Mouse (Mus musculus) frontal cortex, postnatal 10 days (tissue): Measurements from ENCODE around the gene Slc30a2.
"Not testable (repeated sequence)": the region's sequence is repeated elsewhere in the genome, so short reads cannot be mapped to it uniquely, and the experiment has no call there.

Experiments
- DNase-seq, 2 experiments: peaks; one replicate each; pipeline ENCODE4 v3.0.0; 2022; ENCODE audit warnings: low spot score in 2 of 2, mixed read lengths in 1 of 2

Slc30a2 gene

DNA sequence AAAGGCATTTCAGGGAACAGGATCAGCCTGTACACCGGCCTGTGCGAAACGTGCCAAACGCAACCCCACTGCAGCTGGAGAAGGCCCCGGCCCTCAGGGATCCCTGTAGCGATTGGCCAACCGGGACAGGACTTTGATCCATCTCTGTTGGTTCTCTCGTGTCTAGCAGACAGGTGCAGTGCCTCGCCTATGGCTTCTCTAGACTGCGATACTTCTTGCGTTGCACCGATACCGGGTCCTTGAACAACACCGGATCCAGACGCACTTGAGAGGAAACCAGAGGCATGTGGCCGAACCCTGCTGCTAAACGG, 14.4 kb downstream of the Slc30a2 start:
- DNase-seq = no peak

DNA sequence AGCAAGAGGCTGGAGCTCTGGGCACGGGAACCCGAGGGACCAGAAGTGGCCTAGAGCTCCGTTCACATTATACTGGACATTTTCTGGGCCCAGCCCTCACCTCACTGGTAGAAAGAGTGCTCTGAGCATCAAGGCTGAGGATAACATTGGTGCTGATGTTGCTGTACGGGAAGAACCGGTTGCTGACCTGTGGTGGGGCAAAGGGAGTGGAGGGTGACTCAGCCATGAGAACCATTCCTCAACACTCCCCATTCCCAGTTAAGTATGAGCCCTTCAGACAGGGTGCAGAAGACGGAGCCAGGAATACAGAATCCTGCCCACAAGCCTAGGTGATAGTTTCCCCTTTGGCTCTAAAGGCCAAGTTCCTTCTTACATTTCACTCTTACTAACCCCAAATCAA, 16.7 kb downstream of the Slc30a2 start:
- no peak for DNase-seq

DNA sequence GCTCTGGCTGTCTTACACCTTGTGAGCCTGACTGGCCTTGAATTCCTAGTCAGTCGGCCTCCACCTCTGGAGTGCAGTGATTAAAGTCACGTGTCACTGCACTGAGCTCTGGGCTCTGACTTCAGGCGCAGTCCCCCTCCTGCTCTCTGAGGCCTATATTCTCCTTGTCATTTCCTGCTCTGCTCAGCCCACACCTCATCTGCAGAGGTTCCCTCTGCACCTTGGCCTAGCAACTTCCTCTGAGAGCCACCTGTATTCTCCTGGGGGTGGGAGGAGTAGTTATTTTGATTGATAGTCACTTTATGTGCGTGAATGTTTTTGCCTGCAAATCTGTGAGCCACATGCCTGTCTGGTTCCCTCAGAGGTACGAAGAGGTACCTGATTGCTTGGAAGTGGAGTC, 18.2 kb downstream of the Slc30a2 start:
- DNase-seq = no peak

GRCm38 (mm10) chr4:134362124-134362523, 19.1 kb downstream of the Slc30a2 start:
- no peak for DNase-seq

DNA sequence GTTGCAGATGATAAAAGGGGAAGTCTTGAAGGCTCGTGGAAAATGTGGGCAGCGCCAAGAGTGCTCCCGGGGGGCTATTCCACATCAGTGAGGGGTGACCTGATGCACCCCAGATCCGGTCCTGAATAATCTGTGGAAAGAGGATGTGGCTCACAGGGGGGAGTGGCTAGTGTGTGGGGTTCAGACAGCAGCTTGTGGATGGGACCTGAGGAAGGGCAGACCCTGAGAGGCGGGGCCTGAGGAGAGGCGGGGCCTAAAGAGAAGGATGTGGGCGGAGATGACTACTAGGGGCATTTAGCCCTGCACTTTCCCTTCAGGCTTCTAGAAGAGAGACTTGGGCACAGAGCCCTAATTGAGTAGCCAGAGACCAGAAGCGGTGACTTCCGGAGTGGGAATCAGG, 19.6 kb downstream of the Slc30a2 start:
- DNase-seq = no peak

GRCm38 (mm10) chr4:134365280-134365679, 22.3 kb downstream of the Slc30a2 start:
- no peak for DNase-seq

- DNase-seq = peak in 1 of 2 experiments; percentile 58
Observed at GRCm38 (mm10) chr4:134370649-134371221, 27.8 kb downstream of the Slc30a2 start.

GRCm38 (mm10) chr4:134371316-134371855, 28.4 kb downstream of the Slc30a2 start:
- DNase-seq = no peak

DNA sequence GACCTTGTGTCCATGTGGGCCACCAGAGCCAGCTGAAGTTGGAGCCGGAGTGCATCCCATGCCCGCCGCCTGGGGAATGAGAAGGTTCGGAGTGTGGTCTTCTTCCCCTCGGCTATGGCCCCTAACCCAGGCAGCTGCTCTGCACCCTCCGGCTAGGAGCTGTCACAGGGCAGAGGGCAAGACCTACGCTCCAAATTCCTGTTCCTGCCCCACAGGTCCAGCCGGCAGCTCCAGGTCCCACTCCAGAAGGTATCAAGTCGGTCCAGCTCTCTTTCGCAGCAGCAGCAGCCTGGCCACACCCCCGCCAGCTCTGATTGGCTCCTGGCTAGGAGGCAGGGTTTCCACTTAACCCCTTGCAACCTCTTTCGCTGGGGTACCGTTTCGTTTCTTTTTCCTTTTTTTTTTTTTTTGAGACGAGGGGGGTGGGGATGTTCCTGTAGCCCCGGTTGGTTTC, 29.3 kb downstream of the Slc30a2 start:
- peak; percentile 68 to 79 for DNase-seq

- DNase-seq = no peak
Observed at GRCm38 (mm10) chr4:134373295-134373694, 30.3 kb downstream of the Slc30a2 start.

DNA sequence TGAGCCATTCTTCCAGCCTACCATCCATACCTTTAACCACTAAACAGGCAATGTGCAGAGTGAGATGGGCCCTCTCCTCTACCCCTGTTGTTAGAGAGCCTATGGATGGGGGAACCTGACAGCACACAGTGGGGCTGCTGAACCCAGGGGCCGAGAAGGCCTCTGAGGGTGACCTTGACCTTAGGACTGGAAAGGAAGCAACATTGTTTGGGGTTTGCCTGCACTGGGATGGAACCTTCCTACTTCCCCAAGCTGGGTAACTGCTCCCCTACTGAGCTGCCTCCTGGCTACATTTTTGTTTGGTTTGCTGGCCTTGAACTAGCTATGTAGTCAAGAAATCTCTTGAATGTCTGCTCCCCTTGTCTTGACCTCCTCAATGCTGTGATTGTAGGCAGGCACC, 31.3 kb downstream of the Slc30a2 start:
- DNase-seq = no peak

- DNase-seq = no peak
Observed at GRCm38 (mm10) chr4:134378089-134378615, 35.2 kb downstream of the Slc30a2 start.

- DNase-seq = no peak
Observed at GRCm38 (mm10) chr4:134379510-134379909, 36.5 kb downstream of the Slc30a2 start.

DNA sequence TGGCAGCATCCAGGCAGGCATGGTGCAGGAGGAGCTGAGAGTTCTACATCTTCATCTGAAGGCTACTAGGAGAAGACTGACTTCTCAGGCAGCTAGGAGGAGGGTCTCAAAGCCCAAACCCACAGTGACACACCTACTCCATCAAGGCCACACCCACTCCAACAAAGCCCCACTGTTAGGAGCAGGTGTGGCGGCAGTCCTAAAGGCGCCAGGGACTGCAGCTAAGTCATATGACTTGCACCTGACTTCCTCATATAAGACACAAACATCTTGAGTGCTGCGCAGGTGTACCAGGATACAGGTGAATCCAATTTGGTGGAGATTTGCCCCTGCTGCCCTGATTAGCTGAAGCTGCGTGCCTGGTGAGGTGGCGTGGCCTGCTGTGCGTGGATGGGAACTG, 40.8 kb downstream of the Slc30a2 start, which contains the start of gene Extl1:
Extl1 (minus strand) TSS at position 101 of the 400 bp plus-strand sequence.
- not testable (repeated sequence) for DNase-seq

DNA sequence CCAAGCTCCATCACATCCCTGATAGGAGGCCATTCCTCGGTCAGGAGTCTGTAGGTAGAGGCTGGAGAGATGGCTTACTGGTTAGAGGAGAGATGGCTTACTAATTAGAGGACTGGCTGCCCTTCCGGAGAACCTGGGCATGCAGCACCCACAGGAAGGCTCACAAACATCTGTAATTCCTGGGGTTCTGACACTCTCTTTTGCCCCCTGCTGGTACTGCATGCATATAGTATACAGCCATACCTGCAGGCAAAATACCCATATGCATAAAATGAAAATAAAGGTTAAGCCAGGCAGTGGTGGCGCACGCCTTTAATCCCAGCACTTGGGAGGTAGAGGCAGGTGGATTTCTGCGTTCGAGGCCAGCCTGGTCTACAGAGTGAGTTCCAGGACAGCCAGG, 44.3 kb downstream of the Slc30a2 start:
- DNase-seq = no peak

DNA sequence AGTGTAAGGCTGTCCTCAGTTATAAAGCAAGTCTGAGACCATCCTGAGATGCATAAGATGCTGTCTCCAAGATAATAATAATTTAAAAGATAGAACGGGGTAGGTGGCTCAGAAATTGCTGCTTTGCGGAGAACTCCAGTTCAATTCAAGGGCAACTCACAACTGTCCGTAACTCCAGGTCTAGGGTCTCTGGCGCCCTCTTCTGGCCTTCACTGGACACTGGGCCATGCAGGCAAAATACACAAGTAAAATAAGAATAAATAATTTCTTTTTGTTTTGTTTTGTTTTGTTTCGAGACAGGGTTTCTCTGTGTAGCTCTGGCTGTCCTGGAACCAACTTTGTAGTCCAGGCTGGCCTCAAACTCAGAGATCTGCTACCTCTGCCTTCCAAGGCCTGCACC, 45.4 kb downstream of the Slc30a2 start:
- no peak for DNase-seq

DNA sequence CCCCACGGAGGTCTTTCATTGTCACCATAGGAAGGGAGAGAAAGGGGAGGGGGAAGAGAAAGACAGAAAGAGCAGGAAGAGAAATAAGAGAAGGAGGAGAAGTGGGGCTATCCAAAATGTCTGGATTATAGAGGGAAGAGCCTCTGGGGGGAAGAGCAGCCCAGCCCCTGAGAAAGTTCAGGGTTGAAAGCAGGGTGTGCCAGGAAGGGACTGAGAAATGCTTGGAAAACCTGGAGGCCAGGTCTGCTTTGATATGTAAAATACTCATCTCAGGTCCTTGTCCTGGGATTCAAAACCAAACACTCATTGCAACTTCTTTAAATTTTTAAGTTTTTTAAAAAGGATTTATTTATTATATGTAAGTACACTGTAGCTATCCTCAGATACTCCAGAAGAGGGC, 48.7 kb downstream of the Slc30a2 start:
- no peak for DNase-seq

GRCm38 (mm10) chr4:134392595-134392994, 49.6 kb downstream of the Slc30a2 start:
- peak in 1 of 2 experiments; percentile 14 for DNase-seq

DNA sequence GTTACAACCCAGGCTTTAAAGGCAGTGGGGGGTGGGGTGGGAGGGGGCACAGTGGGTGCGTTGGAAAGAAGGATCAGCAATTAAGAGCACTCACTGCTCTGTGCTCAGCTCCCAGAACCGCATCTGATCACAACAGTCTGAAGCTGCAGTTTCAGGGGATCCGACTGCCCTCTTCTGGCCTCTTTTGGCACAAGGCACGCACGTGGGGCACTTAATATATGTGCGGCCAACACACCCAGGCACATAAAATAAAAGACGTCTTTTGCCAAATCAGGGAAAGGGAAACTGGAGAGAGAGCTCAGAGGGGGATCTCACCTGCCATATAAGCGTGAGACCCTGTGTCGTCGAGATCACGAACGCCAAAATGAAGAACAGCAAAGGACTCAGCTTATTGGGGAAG, 50.0 kb downstream of the Slc30a2 start:
- DNase-seq = peak in 1 of 2 experiments; percentile 24

DNA sequence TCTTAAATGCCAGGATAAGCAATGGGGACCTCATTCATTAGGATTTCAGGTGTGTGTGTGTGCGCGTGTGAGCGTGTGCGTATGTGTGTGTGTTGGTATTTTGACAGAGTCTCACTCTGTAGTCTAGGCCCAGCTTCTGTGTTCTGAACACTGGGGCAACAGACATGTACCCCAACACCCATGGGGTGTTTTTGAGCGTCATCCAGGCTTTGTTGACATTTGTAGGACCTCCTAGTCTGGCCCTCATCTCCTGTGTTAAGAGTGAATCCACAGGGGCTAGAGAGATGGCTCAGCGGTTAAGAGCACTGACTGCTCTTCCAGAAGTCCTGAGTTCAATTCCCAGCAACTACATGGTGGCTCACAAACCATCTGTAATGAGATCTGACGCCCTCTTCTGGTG, 52.2 kb downstream of the Slc30a2 start:
- DNase-seq = no peak

- peak; percentile 93 to 95 for DNase-seq
Observed at GRCm38 (mm10) chr4:134395977-134396825, 53.2 kb downstream of the Slc30a2 start, which contains the start of gene Pafah2. TSS of gene Pafah2 (plus strand) at chr4:134396320.

GRCm38 (mm10) chr4:134397121-134397520, 54.1 kb downstream of the Slc30a2 start:
- peak in 1 of 2 experiments; percentile 51 for DNase-seq

DNA sequence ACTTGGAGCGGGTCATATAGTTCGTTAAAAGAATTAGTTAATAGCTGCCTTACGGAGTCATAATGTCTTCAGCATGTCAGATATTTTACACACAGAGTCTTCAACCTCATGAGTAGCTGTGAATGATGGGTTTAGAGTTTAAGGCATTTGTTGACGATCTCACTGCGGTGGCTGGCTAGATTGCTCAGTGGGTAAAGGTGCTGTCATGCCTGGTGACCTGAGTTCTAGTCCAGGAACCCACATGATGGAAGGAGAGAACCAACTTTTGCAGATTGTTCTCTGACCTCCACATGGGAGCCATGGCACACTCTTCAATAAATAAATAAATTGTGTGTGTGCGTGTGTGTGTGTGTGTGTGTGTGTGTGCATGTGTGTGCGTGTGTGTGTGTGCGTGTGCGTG, 54.8 kb downstream of the Slc30a2 start:
- no peak for DNase-seq
